In genomic region chr2:11130881-11131280, GRCm38 (mm10) we compare ENCODE assay signal across 20 mouse cellular contexts.
"Had no signal": no experiment of that assay in that cellular context is flagged by ENCODE, and none has a peak within 500 bp of the region (broad histone marks: within the 10 kb centered on the region; RNA-seq: fewer than 3 reads in every experiment).

No protein-coding gene starts in this region.

- H3K27ac ChIP-seq: heart, adult 2 months; heart, embryonic 13.5 days; heart, embryonic 15.5 days; hindbrain, embryonic 13.5 days; hindbrain, embryonic 15.5 days; hindbrain, postnatal 0 days; limb, embryonic 10.5 days; limb, embryonic 12.5 days; liver, embryonic 13.5 days; liver, embryonic 15.5 days had no signal

- H3K4me3 ChIP-seq: heart, adult 2 months; heart, embryonic 13.5 days; heart, embryonic 15.5 days; hindbrain, embryonic 13.5 days; hindbrain, embryonic 15.5 days; limb, embryonic 10.5 days; limb, embryonic 12.5 days; liver, embryonic 13.5 days; liver, embryonic 15.5 days had no signal

- DNase-seq: heart, adult 2 months; heart, postnatal 14 days; heart, postnatal 36 days; kidney, adult 11 months; kidney, adult 2 months; kidney, adult 9 months; kidney, postnatal 14 days; kidney, postnatal 36 days; layer of hippocampus, adult 9-11 months; layer of hippocampus, postnatal 36 days; liver; liver, embryonic 13.5 days had no signal
